Mouse (Mus musculus) E14TG2a.4 (cell line): ENCODE data around the gene Gm39566.

ENCODE experiments used
- CTCF ChIP-seq: conservative IDR thresholded peaks from 2 replicates; pipeline ENCODE4 v1.5.1; 2014; ENCODE audit warnings: low read length
- POU5F1 ChIP-seq: IDR thresholded peaks from 2 replicates; pipeline ENCODE4 v1.6.1; 2014; ENCODE audit warnings: low read length, borderline replicate concordance

DNA sequence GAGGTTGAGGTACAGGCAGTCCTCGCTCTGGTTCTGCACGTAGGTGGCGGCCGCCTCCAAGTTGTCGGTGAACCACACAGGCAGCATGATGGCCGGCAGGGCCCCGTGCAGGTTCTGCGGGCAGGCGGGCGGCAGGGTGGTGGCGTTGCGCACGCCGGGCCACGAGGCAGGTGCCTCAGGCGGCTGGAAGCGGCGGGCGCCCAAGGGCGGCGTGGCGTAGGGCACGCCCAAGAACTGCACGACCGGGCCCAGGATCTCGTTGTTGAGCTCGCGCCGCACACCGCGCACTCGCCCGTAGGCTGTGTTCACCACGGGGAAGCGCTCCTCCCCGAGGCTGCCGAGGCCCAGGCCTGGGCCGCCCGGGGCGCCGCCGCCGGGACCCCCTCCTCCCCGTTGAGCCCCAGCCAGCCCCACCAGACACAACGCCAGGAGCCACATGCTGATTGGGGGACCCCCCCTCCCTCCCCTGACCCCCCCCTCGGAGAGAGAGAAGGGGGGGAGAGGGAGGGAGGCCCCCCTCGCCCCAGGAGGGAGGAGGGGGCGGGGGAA is 19.0 kb upstream of the Gm39566 start:
- TF ChIP-seq CTCF = no peak
- TF ChIP-seq POU5F1 = no peak
